Mouse (Mus musculus): ENCODE results near the gene Izumo1r.

DNA sequence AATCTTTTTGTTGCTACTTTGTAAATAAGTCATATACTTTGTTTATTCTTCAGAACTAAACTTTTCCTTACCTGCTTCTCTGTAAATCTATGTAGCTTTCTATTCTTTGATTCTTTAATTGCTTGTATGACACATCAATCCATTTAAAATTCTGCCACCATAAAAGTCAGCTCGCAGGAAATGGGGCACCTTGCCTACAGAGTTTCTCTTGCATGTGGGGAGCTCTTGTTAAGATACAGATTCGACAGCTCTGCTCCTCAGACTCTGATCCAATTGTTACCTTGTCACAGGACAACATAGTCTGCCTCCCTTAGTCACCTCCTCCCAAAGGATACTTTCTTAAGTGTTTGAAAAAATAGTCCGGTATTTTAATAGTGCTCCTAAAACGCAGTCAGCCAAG is 16.9 kb upstream of the Izumo1r start:
- no peak for TF ChIP-seq POLR2A (IDR thresholded peaks at IDR 0.05; ENCODE audit: control insufficient read depth, extremely low read depth, insufficient read depth, low read length, poor library complexity)
- TF ChIP-seq CTCF (IDR thresholded peaks at IDR 0.05; ENCODE audit: borderline replicate concordance, control insufficient read depth, extremely low read depth, insufficient read depth, low read length, poor library complexity), result no peak

Data from thymus, adult 2 months (tissue).